Mouse (Mus musculus) natural killer cell, adult 2 months (primary cell): ENCODE measurements around the gene Arpc1a.
A peak's percentile ranks its signal among the peaks of the same experiment; 100 is the strongest.
"Not testable (repeated sequence)": the region's sequence is repeated elsewhere in the genome, so short reads cannot be mapped to it uniquely, and the experiment has no call there.

Experiments used
- DNase-seq, 2 experiments: peaks; one replicate each; pipeline ENCODE4 v3.0.0; 2022; ENCODE audit warnings: low spot score in 2 of 2

Gene Arpc1a

DNA sequence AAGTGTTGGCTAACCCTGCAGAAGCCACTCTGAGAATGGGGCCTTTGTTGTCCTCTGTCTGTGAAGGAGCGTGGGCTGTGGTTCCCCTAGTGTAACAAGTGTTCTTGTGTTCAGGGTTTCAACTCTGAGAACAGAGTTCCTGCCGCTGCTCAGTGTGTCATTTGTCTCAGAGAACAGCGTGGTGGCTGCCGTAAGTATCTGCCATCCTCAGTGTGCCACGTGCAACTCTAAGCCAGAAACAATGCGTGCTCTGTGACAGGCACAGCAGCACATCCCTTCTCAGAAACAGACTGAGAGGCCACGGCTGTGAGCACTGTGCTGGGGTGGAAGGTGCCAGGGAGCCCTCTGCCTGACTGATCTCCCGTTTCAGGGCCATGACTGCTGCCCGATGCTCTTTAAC lies 20.7 kb downstream of the Arpc1a start:
- no peak for DNase-seq

DNA sequence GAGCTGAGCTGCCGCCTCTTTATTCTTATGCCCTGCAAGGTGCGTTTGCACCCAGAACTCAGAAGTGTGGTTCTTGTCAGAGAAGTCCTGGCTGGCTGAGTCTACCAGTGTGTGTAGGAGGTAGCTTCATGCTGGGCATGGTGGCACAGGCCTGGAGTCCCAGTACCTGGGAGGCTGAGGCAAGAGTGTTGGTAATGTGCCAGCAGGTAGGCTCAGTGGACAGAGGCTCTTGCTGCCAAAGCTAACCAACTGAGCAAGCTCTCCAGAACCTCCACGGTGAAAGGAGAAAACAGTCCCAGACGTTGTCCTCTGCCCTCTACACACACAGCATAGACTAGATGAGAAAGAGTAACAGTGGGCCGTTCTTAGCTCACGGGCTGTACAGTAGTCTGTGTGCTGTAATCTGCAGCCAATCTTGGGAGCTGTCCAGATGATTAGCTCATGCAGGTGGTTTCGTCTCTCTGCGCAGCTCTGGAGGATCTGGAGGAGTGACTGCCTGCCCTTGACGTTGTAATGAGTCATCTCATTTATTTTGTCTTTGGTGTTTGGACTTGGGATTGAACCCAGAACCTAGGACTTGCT lies 22.2 kb downstream of the Arpc1a start:
- DNase-seq, result no peak

DNA sequence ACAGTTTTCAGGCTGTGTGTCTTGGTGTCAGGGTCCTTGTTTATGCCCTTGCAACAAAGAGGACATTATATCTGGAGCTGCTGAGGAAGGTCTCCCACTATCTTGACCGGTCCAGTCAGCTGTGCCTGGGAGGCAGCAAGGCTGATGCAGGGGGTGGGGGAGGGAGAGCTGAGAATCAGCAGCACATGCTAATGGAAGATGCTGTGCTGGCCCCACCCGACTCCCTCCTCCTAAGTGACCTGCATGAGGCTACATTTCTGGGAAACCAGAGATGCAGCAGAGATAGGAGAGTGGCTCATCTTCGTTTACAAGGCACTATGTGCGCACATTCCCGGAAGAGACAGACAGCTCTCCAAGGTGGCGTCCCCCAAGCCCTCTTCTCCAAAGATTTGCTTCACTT lies 26.8 kb downstream of the Arpc1a start:
- no peak for DNase-seq

DNA sequence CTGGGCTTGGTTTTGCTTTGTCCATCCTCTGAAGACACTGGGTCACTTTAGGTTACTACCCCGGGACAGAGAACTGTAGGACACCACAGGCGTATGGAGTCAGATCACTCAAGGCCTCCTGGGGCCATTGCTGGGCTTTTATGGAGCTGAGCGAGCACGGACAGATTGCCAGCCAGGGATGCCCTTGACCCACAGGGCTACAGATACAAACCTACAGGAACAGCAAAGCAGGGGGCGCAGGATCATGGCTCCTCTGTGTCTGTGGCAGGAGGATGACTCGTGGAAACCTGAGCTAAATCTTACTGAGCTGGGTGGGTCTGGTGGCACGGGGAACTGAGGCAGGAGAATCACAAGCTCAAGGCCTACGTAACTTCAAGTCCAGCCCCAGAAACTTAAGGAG lies 28.9 kb downstream of the Arpc1a start:
- no peak for DNase-seq

DNA sequence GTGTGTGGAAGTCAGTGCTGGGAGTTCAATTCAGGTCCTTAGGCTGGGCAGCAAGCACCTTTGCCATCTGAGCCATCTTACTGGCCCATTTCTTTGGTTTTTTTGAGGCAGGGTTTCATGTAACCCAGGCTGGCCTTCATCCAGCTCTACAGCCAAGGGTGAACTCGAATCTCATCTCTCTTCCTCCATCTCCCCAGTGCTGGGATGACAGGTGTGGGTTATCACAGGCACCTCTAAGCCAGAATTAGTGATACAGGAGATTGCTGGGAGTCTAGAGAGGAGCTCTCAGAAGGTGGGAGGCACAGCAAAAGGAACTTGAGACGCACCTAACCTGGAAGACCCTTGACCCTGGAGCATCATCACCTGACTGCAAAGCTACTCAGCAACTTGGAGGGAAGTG lies 29.8 kb downstream of the Arpc1a start:
- no peak for DNase-seq

DNA sequence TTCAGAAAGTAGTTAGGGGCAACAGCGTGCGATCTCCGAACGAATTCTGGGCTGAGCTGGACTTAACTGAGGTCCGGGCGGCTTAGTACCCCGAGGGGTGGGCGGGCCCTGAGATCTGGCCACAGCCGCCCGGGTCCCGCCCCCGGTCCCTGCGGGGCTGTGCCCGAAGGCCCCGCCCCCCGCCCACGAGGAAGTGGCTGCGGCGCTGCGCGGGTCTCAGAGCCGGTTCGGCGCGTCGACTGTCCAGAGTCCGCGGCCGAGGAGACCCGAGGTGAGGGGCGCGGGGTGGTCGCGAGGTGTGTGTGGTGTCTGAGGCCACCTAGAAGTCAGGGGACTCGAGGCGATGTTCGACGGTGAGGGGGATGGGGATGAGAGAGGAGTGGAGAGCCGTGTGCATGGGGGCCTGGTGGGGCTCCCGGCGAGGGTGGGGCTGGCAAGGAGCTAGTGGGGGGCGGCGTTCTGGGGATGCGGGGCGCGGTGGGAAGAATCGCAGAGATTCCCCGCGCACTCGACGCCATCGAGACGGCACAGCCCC lies 30.5 kb downstream of the Arpc1a start, which contains the start of gene Arpc1b:
TSS of gene Arpc1b (plus strand) at position 145 of the 535 bp plus-strand sequence.
- peak; percentile 57 to 68 for DNase-seq

DNA sequence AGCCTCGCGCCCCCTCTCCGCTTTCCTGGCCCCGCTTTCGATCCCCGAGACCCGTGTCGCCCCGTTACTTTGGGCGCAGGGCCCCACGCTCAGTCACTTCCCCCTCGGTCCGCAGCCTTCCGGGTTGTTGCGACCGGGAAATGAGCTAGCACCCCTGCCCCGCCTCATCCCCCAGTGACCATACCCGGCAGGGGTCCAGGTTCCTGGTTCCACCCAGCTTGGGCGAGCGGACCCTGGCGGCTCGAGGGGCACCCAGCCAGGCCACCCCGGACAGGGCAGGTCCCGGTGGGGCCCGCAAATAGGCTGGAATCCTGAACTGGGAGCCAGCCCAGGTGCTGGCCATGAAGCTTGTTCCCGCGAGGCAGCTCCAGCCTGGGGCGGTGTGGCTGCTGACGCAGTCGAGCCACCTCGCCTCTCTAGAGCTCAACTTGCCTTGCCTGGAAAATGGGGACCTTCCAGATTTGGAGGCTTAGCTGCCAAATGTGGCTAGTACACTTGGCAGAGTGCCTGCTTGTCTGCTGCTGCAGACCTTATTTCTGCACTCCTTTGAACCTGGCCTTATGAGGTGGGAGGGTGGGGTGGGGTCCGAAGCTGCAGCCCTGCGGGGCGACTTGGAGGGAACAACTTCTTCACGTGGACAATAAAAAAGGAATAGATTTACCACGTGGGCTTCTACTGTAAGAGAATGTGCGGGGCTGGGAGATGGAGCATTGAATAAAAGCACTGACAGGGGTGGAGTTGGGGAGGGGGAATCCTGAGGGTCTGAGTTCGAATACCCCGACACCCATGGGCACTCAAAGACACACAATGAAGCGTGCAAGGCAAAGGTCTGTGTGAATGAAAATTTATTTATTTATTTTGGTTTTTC lies 31.2 kb downstream of the Arpc1a start:
- DNase-seq, result peak; percentile 49 to 55

DNA sequence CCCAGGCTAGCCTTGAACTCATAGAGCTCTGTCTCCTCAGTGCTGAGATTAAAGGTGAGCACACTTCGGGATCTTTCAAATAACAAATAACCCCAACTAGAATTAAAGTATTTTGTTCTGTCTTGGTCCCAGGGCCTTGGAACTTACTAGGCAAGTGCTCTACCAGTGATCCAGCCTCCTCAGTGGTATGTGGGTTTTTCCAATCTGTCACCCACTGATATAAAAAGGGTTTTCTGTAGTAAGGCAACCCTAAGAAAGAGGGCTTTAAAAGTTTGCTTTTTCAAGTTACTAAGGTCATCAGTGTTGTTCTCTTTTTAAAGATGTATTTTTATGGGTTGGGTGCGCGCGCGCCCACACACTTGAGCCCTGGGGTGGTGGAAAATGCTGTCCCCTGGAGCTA lies 32.1 kb downstream of the Arpc1a start:
- DNase-seq, result no peak

DNA sequence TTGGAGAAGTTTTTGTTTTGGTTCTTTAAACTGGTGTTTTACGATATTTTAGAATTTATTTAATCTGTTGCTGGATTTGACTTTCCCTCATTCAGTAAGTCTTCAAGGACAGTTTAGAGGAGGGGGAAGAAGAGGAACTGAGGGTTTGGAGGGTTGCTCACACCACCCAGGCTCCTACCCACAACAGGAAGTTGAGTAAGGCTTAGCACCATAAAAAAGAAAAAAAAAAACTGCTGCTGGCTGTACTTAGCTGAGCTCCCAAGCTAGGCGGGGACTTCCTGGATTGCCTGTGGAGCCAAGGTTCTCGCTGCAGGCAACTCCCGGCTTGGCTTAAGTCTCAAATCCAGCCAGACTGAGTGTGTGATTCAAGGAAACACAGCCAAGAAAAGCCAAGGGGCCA lies 32.7 kb downstream of the Arpc1a start:
- peak; percentile 47 to 54 for DNase-seq

DNA sequence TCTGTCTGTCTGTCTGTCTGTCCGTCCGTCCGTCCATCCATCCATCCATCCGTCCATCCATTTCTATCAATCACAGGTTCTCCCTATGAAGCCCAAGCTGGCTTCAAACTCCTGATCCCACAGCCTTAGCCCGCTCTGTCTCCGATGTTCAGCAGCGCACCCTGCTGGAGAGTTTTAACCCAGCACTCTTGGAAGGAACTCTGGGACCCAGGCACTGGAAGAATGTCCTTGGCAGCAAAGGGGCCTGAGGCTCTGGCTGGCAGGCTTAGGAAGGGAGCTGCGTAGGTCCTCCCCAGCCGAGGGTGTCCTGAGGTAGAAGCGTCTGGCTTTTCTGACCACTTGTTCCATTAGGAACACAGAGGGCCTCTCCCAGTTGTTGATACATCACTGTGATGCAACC lies 33.3 kb downstream of the Arpc1a start:
- peak; percentile 19 to 46 for DNase-seq

DNA sequence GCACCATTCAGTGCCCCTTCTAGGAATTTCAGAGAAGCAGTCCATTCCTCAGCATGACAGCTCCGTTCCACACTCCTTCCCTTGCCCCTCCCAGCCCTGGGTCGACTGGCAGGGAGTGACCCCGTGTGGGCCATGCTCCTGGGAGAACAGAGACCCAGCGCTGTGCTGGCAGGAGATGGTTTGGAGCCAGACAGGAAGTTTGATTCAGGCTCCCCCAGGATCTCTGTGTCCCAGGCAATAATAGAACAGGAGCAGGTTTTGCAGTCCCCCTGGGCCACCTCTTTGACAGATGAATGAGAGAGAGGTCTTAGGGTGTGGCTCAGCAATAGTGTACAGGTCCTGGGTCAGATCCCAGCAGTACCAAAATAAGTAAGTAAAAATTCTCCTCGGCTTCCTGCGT lies 34.4 kb downstream of the Arpc1a start:
- DNase-seq, result no peak

DNA sequence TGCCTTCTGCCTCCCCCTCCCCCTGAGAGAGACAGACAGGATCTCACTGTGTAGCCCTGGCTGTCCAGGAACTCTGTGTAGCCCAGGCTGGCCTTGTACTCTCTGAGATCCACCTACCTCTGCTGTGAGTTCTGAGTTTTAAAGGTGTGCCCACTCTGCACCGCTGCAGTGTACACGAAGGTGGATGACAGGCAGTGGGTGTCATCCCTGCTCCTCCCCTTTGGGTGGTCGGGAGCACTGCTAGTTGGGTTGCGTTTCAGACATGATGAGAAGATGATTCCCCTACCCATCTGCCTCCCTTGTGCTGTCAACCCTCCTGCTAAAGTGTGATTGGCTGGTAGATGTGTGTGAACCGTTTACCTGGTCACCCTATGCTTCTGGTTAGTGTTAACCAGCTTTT lies 34.8 kb downstream of the Arpc1a start:
- DNase-seq, result no peak

DNA sequence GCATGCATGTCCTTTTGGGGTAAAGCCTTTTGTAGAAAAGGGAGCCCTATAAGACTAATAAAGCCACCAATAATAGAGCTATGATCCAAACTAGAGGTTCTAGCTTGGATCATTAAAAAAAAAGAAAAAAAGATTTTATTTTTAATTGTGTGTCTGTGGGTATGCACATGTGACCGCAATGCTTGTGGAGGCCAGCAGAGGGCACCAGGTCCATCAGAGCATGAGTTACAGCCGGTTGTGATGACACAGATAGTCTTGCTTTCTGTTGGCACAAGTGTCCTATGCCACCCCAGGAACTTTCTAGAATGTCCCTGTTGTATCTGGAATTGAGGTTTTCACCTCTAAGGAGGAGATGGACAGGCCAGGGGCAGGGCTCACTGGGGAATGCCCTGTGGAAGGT lies 35.8 kb downstream of the Arpc1a start:
- peak; percentile 26 to 42 for DNase-seq

DNA sequence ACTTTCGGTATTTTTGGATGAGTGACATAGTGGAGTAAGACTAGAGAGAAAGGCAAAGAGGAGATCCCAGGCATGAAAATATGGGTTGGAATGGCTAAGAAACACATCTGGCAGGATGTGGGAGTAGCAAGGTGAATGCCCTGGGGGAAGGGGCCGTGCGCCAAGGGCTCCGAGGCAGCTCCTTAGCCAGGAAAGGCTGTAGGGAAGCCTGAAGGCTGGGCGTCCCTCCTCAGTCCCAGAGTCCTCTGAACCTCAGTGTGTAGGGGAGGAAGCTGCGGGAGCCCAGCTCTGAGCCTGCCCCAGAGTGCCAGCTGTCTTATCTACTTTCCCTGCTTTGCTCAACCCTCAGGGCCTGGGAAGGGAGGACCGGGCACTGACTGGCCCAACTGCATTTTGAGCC lies 37.3 kb downstream of the Arpc1a start:
- DNase-seq, result no peak

DNA sequence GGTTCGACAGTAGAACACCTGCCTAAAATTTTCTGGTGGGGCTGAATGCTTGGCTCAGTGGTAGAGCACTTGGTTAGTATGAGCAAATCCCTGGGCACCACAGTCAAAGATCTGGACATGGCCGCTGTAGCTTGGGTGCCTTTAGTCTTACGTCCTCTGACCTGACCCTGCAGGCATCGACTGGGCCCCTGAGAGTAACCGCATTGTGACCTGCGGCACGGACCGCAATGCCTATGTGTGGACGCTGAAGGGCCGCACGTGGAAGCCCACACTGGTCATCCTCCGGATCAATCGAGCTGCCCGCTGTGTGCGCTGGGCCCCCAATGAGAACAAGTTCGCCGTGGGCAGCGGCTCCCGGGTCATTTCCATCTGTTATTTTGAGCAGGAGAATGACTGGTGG lies 39.8 kb downstream of the Arpc1a start:
- DNase-seq, result no peak

DNA sequence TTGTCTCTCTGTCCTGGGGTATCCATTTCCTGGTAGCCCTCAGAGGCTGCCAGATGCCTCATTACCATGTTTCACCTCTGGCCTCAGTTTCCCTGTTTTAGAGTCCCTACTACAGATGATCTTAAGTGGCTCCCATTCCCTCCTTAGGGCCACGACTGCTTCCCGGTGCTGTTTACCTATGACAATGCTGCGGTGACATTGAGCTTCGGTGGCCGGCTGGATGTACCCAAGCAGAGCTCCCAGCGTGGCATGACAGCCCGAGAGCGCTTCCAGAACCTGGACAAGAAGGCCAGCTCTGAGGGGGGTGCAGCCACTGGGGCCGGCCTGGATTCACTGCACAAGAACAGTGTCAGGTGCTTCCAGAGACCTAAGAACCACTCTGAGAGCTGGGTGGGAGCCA lies 43.0 kb downstream of the Arpc1a start:
- no peak for DNase-seq

DNA sequence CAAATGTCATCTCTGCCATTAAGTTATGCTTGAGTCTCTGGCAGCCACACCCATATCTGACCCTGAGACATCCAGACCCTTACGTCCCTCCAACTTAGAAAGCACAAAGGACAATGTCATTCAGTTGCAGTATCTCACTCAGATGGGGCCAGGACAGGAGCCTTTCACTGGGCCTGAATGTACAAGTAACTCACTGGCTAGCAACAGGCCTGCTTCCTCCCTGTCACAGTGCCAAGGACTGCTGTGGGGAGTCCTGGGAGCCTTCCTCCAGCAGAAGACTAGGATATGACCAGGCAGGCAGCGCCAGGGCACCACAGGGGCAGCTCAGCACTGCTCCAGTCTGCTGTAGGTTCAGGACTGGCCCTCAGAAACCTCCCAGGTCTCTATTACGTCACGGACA lies 45.5 kb downstream of the Arpc1a start:
- no peak for DNase-seq

DNA sequence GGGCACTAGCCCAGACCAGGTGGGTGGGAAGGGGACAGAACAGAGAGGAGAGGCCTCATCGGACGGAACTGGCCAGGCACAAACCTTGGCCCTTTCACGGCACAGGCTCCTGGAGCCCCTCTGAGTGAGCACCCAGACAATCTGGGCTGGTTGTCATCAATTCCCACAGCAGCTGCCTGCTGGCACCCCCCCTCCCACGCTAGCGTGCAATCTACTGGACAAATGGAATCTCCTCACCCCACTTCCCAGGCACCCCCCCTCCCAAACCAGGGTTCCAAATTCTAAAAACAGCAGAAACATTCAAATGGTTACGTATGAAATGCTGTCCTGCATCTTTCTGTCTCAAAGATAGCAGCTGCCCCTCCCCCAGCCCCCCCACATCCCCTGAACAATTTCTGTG lies 46.1 kb downstream of the Arpc1a start:
- not testable (repeated sequence) for DNase-seq

DNA sequence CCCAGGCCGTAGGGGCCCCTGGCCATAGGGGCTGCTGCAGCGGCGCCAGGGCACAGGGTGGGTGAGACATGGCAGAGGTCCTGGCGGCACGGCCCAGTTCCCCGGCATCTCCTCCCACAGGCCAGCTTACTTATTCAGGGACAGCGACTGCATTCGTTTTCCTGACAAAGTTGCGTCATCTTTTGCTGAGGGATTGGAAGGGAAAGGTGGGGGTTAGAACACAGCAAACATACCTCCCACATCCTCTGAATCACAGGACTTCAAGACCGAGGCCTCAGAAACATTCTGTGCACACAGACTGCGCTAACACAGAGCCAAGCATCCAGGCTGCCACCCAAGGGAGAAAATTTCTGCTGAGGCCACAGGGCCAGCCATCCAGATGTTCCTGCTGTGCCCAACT lies 46.6 kb downstream of the Arpc1a start:
- DNase-seq, result no peak

DNA sequence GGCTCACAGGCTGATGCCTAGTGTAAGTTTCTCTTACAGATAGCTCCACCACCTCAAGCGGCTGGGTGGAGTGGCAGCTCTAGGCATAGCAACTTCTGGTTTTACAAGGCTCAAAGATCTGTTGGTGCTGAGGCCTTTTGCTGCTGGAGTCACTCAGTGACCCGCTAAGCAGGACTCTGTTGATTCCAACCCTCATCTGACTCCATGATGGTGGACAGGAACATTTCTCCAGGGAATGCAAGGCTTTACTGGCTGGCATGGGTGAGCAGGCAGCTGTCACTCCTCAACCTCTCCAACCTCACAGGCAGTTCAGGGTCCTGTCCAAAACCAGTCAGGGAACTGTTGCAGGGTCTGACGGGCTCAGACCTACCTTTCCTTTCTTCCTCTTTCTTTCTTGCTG lies 47.4 kb downstream of the Arpc1a start:
- DNase-seq, result no peak

DNA sequence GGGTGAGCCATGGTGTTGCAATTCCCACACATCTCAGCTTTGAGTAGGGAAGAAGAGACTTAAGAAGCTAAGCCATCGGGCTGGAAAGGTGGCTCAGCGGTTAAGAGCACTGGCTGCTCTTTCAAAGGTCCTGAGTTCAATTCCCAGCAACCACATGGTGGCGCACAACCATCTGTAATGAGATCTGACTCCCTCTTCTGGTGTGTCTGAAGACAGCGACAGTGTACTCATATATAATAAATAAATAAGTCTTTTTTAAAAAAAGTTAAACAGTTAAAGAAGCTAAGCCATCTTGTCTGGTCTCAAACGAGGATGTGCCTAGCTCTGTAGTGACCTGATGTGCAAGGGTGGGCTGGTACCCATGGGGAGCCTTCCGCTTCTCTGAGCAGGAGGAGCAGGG lies 49.6 kb downstream of the Arpc1a start:
- DNase-seq, result not testable (repeated sequence)

DNA sequence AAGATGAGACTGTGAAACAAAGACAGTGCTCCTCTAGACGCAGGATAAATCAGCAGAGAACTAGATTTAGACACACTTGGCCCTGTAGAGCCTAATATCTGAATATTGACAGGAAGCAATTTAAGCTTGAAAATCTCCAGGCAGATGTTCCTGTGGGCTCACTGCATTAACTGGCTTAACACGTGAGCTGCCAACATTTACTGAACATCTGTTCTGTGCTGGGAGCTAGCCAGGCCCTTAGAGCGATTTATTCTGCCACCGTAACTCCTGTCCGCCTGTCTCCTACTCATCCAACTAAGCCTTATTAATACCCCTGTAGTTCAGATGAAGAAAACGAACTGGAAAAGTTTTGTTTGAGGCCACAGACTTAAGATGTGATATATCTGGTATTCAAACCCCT lies 55.2 kb downstream of the Arpc1a start:
- no peak for DNase-seq
